Mouse (Mus musculus) c-Kit-negative CD71-positive TER-119-positive erythroid progenitor cells, embryonic 14.5 days (primary cell): Measurements from ENCODE around the gene Gm36176.
"Not testable (repeated sequence)": the region's sequence is repeated elsewhere in the genome, so short reads cannot be mapped to it uniquely, and the experiment has no call there.

ENCODE experiments used
- DNase-seq: peaks from one replicate; pipeline ENCODE4 v3.0.0-alpha.2; 2013; ENCODE audit warnings: low read depth, low spot score

The Gm36176 gene

GRCm38 (mm10) chr10:77846503-77846902 lies at the start of gene Gm36176:
Gene Gm36176, plus strand, starts transcription at chr10:77846803.
- DNase-seq: no peak

GRCm38 (mm10) chr10:77797677-77798076 lies 48.9 kb upstream of the Gm36176 start:
- DNase-seq: no peak

- DNase-seq: not testable (repeated sequence)
These were observed 48.3 kb upstream of the Gm36176 start for GRCm38 (mm10) chr10:77798164-77798920.

GRCm38 (mm10) chr10:77798921-77799508 lies 47.6 kb upstream of the Gm36176 start, which contains the start of gene Gm19668:
Gene Gm19668, minus strand, starts transcription at chr10:77799133.
- no peak for DNase-seq

- DNase-seq: no peak
These were observed 42.5 kb upstream of the Gm36176 start for GRCm38 (mm10) chr10:77804095-77804494.

- no peak for DNase-seq
These were observed 34.9 kb upstream of the Gm36176 start, which contains the start of gene Gm9507 for GRCm38 (mm10) chr10:77811743-77812142. Gene Gm9507, minus strand, starts transcription at chr10:77811843.

GRCm38 (mm10) chr10:77814382-77814781 lies 32.2 kb upstream of the Gm36176 start, which contains the start of gene Gm2696:
Gene Gm2696, plus strand, starts transcription at chr10:77814682.
- no peak for DNase-seq

GRCm38 (mm10) chr10:77815514-77815913 lies 31.1 kb upstream of the Gm36176 start:
- DNase-seq: peak; percentile 2

GRCm38 (mm10) chr10:77818523-77818922 lies 28.1 kb upstream of the Gm36176 start:
- no peak for DNase-seq

- no peak for DNase-seq
These were observed 27.4 kb upstream of the Gm36176 start for GRCm38 (mm10) chr10:77819203-77819602.

- DNase-seq: no peak
These were observed 19.7 kb upstream of the Gm36176 start, which contains the start of gene Krtap10-4 for GRCm38 (mm10) chr10:77826951-77827350. Gene Krtap10-4, minus strand, starts transcription at chr10:77827095.

GRCm38 (mm10) chr10:77835647-77836046 lies 11.0 kb upstream of the Gm36176 start, which contains the start of gene Krtap10-10:
Gene Krtap10-10, plus strand, starts transcription at chr10:77835947.
- DNase-seq: no peak

GRCm38 (mm10) chr10:77839006-77839405 lies 7.6 kb upstream of the Gm36176 start:
- DNase-seq: no peak

GRCm38 (mm10) chr10:77846961-77847360 lies 358 bp downstream of the Gm36176 start:
- no peak for DNase-seq

- DNase-seq: no peak
These were observed 935 bp downstream of the Gm36176 start for GRCm38 (mm10) chr10:77847538-77847937.

- DNase-seq: no peak
These were observed 6.0 kb downstream of the Gm36176 start, which contains the start of gene Gm10318 for GRCm38 (mm10) chr10:77852559-77852958. Gene Gm10318, plus strand, starts transcription at chr10:77852859.

- no peak for DNase-seq
These were observed 15.1 kb downstream of the Gm36176 start, which contains the start of gene Gm3285 for GRCm38 (mm10) chr10:77861675-77862074. Gene Gm3285, plus strand, starts transcription at chr10:77861975.

- no peak for DNase-seq
These were observed 17.6 kb downstream of the Gm36176 start for GRCm38 (mm10) chr10:77864067-77864761.

- DNase-seq: no peak
These were observed 18.1 kb downstream of the Gm36176 start for GRCm38 (mm10) chr10:77864762-77865143.

GRCm38 (mm10) chr10:77867546-77867945 lies 20.9 kb downstream of the Gm36176 start:
- no peak for DNase-seq

- no peak for DNase-seq
These were observed 23.0 kb downstream of the Gm36176 start for GRCm38 (mm10) chr10:77869651-77870050.

GRCm38 (mm10) chr10:77878985-77879384 lies 32.4 kb downstream of the Gm36176 start:
- DNase-seq: no peak
